Mouse (Mus musculus) bone marrow macrophage, adult 2 months (primary cell): Measurements from ENCODE around the gene Gpsm1.

Experiments
- CTCF ChIP-seq: IDR thresholded peaks from 2 replicates; pipeline ENCODE4 v1.5.1; 2012; ENCODE audit warnings: low read depth, mild to moderate bottlenecking, low read length, moderate library complexity
- POLR2A ChIP-seq: IDR thresholded peaks from 2 replicates; pipeline ENCODE4 v1.6.1; 2012; ENCODE audit warnings: mild to moderate bottlenecking, low read depth, low read length, borderline replicate concordance

DNA sequence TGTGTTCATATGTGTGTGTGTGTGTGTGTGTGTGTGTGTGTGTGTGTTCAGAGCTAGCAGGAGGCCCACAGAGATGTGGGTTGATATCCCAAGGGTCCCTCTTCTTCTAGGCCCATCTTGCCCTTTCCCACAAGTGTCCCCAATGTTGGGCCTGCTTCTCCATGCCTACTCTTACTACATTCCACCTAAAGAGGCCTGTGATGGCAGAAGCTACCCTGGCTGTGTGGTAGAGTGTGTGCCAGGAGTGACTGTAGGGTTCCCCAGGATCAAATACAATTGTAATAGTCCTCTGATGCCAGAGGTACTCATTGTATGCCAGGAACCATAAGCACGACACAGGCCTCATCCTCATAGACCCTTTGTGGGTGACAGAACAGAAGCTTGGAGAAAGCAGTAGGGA lies 1.9 kb upstream of the Gpsm1 start:
- TF ChIP-seq POLR2A (no peak), CTCF (no peak)
